Mouse (Mus musculus): Measurements from ENCODE around the gene Gm20662. TPM values are rescaled to one million over a fixed set of nuclear protein-coding genes. Genes with fewer than 3 reads are reported as not detected.

Gm20662 gene
- total RNA-seq, 2 experiments from 2014 or later, result 2.3 TPM; not detected in 1

- intact Hi-C loops (cut with DNase I), result no loop called here
- no peak for DNase-seq (ENCODE audit: low spot score in 2 of 2)
Observed at GRCm38 (mm10) chr9:107971690-107972541, 24.2 kb upstream of the Gm20662 start.

GRCm38 (mm10) chr9:107974491-107975171 is 21.5 kb upstream of the Gm20662 start:
- intact Hi-C loops (cut with DNase I), result no loop called here
- DNase-seq (ENCODE audit: low spot score in 2 of 2), result no peak

GRCm38 (mm10) chr9:107975399-107976386 is 20.5 kb upstream of the Gm20662 start, which contains the start of gene Uba7:
Gene Uba7, plus strand, starts transcription at chr9:107975505.
- intact Hi-C loops (cut with DNase I), result no loop called here

GRCm38 (mm10) chr9:107978815-107979214 is 17.3 kb upstream of the Gm20662 start:
- intact Hi-C loops (cut with DNase I), result no loop called here
- DNase-seq (ENCODE audit: low spot score in 2 of 2), result no peak

More at GRCm38 (mm10) chr9:107975399-107976386, 20.5 kb upstream of the Gm20662 start, which contains the start of gene Uba7:
- no peak for DNase-seq (ENCODE audit: low spot score in 2 of 2)

DNA sequence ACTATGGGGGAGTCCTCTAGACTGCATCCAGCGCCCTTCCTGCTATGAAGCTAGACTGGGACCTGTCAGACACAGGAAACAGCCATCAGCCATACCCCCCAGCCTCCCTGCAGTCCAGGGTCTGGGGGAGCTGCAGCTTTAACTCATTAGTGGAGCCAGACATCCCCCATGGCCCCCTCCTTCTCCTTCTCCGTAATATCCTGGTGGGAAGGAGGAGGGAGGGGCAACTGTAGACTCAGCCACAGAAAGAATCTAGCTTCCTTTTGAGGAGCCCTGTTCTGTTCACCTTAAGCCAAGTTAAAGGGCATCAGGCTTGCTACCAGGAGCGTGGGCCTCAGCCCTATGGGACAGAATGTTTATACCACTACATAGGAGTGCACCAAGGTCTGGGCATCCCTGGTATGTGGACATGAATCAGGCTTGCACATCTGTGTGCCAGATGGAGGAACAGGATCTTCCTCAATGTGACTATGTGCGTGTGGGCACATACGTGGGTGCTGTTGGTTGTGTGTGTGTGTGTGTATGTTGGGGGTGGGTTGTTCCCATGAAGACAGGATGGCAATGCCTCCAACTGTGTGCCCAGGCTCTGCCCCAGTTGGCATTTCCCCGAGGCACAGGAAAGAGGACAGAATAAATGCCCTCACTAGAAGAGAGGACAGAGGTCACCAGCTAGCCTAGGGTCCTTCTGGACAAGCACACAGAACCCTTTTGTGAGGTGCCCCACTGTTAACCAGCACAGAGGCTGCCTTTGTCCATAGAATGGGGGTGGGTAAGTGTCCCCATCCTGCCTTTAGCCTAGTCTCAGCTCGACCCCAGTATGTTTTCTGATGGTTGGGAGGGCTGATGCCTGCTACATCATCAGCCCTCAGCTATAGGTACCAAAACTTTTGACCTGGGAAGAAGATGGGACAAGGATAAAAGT is 14.2 kb upstream of the Gm20662 start:
- peak; percentile 47 to 53 for DNase-seq (ENCODE audit: low spot score in 2 of 2)
- intact Hi-C loops (cut with DNase I), result no loop called here

- intact Hi-C loops (cut with DNase I), result no loop called here
- DNase-seq (ENCODE audit: low spot score in 2 of 2), result peak in 1 of 2 experiments; percentile 35
Observed at GRCm38 (mm10) chr9:107982681-107983346, 13.3 kb upstream of the Gm20662 start, which contains the start of gene Gm20661. Gene Gm20661, plus strand, starts transcription at chr9:107983058.

GRCm38 (mm10) chr9:107983421-107983890 is 12.7 kb upstream of the Gm20662 start:
- intact Hi-C loops (cut with DNase I), result no loop called here
- peak in 1 of 2 experiments; percentile 50 for DNase-seq (ENCODE audit: low spot score in 2 of 2)

GRCm38 (mm10) chr9:107984052-107984753 is 11.9 kb upstream of the Gm20662 start:
- no peak for DNase-seq (ENCODE audit: low spot score in 2 of 2)
- intact Hi-C loops (cut with DNase I), result no loop called here

GRCm38 (mm10) chr9:107984754-107985055 is 11.4 kb upstream of the Gm20662 start:
- intact Hi-C loops (cut with DNase I), result no loop called here
- DNase-seq (ENCODE audit: low spot score in 2 of 2), result no peak

- intact Hi-C loops (cut with DNase I), result loop anchor here (1.0 kb wide), 1 partner anchor 22 kb away; no protein-coding TSS in a partner anchor
- DNase-seq (ENCODE audit: low spot score in 2 of 2), result peak; percentile 79 to 83
Observed at GRCm38 (mm10) chr9:107985131-107986119, 10.7 kb upstream of the Gm20662 start, which contains the start of gene Inka1. Gene Inka1, minus strand, starts transcription at chr9:107985879.

GRCm38 (mm10) chr9:107986376-107986775 is 9.8 kb upstream of the Gm20662 start:
- DNase-seq (ENCODE audit: low spot score in 2 of 2), result peak; percentile 65 to 66
- intact Hi-C loops (cut with DNase I), result loop anchor here (1.0 kb wide), 1 partner anchor 23 kb away; no protein-coding TSS in a partner anchor

DNA sequence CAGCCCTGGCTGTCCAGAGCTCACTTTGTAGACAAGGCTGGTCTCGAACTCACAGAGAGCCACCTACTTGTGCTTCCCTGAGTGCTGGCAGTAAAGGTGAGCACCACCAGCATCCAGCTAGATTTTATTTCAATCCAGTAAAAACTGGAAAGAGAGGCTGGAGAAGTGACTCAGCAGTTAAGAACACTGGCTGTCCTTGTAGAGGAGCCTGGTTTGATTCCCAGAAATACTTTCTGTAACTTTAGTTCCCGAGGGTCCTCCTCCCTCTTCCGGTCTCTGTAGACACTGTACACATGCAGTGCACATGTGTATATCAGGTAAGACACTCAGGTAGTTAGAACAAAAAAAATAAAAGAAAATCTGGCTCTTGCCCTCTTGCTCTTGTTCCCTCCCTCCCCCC is 8.2 kb upstream of the Gm20662 start:
- DNase-seq (ENCODE audit: low spot score in 2 of 2), result no peak
- intact Hi-C loops (cut with DNase I), result no loop called here

DNA sequence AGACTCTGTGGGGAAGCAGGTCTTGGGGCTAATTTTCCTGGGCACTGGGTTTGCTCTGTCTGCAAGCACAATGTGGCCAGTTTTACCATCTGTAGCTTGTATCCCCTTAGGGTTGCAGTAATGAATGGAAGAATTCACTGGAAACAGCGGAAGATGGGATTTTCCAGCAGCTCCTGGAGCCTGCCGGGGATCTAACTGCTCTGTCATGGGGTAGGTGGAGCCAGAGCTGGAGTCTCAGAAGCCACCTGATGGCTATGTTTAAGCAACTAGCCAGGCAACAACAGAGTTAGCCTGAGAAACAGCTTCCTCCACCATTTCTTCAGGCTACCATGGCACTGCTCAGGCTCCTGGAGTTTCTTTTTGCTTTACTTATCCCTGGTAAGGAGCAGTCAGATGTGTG is 4.0 kb upstream of the Gm20662 start, which contains the start of gene Cdhr4:
Gene Cdhr4, plus strand, starts transcription at position 301 of the 400 bp plus-strand sequence.
- no peak for DNase-seq (ENCODE audit: low spot score in 2 of 2)
- intact Hi-C loops (cut with DNase I), result no loop called here

DNA sequence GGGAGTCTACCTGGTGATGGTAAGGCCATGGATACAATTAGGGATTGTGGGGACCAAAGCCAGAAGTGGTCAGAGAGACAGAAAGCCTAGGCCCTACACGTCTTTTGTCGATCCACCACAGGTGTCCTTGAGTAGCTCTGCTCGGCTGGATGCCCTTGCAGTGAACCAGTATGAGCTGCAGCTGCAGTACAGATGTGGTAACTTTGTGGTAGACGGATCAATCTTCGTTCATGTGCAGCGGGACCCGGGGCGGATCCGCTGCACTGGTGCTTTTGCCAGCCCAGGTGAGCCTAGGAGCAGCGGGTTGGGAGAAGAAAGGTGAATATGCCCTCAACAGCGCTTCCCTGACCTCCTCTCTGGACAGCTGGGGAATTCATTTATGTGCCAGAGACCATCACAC is 3.1 kb upstream of the Gm20662 start:
- no peak for DNase-seq (ENCODE audit: low spot score in 2 of 2)
- intact Hi-C loops (cut with DNase I), result no loop called here

- DNase-seq (ENCODE audit: low spot score in 2 of 2), result no peak
- intact Hi-C loops (cut with DNase I), result no loop called here
Observed at GRCm38 (mm10) chr9:107994464-107994863, 1.7 kb upstream of the Gm20662 start.

- intact Hi-C loops (cut with DNase I), result no loop called here
- DNase-seq (ENCODE audit: low spot score in 2 of 2), result no peak
Observed at GRCm38 (mm10) chr9:107995513-107995912, 636 bp upstream of the Gm20662 start.
